Mouse (Mus musculus) MEL (cell line): ENCODE results near the gene Tpx2.

ENCODE experiments used
- CTCF ChIP-seq, 3 experiments: IDR thresholded peaks in 2 of 3; conservative IDR thresholded peaks in 1 of 3; 2 replicates each; pipeline ENCODE4 v1.5.1; 2011 to 2012; ENCODE audit warnings: low read length in 3 of 3, low read depth in 2 of 3, mild to moderate bottlenecking in 2 of 3, improper control_type of control experiment in 1 of 3, inconsistent platforms in 1 of 3, mixed read lengths in 1 of 3, moderate library complexity in 1 of 3; ENCODE audit not compliant: control insufficient read depth in 1 of 3, insufficient read depth in 1 of 3, poor library complexity in 1 of 3, severe bottlenecking in 1 of 3
- NELFE ChIP-seq: IDR thresholded peaks from 2 replicates; pipeline ENCODE4 v1.6.1; 2011; ENCODE audit warnings: low read depth, low read length, improper control_type of control experiment
- POLR2A ChIP-seq, 2 experiments: IDR thresholded peaks; 2 replicates each; pipeline ENCODE4 v1.6.1; 2011 to 2012; ENCODE audit warnings: low read length in 2 of 2, mild to moderate bottlenecking in 2 of 2, control low read depth in 1 of 2, improper control_type of control experiment in 1 of 2, low read depth in 1 of 2, moderate library complexity in 1 of 2; ENCODE audit not compliant: control insufficient read depth in 1 of 2, insufficient read depth in 1 of 2, poor library complexity in 1 of 2
- SMC3 ChIP-seq: IDR thresholded peaks from 2 replicates; pipeline ENCODE4 v1.6.1; 2011; ENCODE audit warnings: low read depth, low read length, improper control_type of control experiment
- TBP ChIP-seq: IDR thresholded peaks from 2 replicates; pipeline ENCODE4 v1.8.0; 2011; ENCODE audit warnings: low read depth, low read length, improper control_type of control experiment
- ZC3H11A ChIP-seq: IDR thresholded peaks from 2 replicates; pipeline ENCODE4 v1.6.1; 2012; ENCODE audit warnings: low read depth, mild to moderate bottlenecking, inconsistent platforms, low read length, improper control_type of control experiment
- ZNF384 ChIP-seq: IDR thresholded peaks from 2 replicates; pipeline ENCODE4 v1.6.1; 2012; ENCODE audit warnings: low read depth, mild to moderate bottlenecking, inconsistent platforms, low read length, improper control_type of control experiment

- TF ChIP-seq POLR2A (IDR thresholded peaks at IDR 0.05; ENCODE audit: control insufficient read depth in 1 of 2, insufficient read depth in 1 of 2, low read depth in 1 of 2, low read length in 2 of 2, poor library complexity in 1 of 2) (no peak), CTCF (IDR thresholded peaks at IDR 0.05 in 2 of 3, conservative IDR thresholded peaks at IDR 0.05 in 1 of 3; ENCODE audit: control insufficient read depth in 1 of 3, insufficient read depth in 1 of 3, low read depth in 2 of 3, low read length in 3 of 3, poor library complexity in 1 of 3, severe bottlenecking in 1 of 3) (no peak), ZC3H11A (no peak), NELFE (no peak), ZNF384 (no peak), SMC3 (no peak), TBP (no peak)
Measured at GRCm38 (mm10) chr2:152895834-152896233, 48.1 kb downstream of the Tpx2 start.
